Mouse (Mus musculus): ENCODE measurements around the gene Foxf2.
A peak's percentile ranks its signal among the peaks of the same experiment; 100 is the strongest.

The Foxf2 gene

DNA sequence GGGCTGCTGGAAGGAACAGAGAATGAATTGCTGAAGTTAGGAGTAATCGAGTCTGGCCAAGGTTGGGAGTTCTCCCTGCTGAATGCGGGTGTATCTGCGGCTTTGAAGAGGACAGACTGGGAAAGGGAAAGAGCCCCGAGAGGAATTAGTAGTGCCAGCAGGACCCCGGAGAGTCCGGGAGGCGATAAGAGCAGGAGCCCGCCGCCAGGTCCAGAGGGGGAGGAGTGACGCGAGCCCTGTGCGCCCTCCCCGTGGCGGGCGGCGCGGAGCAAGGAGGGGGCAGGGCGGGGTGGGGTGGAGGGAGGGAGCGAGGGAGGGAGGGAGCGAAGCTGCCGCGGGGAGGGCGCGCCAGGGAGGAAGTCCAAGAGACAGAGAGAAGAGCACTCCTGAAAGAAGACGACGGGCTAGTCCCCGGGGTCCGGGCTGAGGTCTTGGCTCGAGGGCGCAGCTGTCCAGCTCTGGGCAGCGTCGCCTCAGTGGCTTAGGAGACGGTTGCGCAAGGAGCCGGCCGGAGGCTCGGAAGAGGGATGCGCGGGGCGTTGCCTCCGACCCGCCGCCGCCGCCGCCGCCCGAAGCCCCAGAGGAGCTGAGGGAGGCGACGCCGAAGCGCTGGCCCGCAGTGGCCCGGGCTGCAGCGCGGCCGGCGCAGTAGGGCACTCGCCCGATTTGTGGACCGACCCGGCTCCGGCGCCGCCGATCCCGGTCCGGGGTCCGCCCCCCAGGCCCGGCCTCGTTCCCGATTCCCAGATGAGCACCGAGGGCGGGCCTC is at the start of gene Foxf2:
Foxf2 (plus strand) TSS at position 484 of the 769 bp plus-strand sequence.
- no peak for DNase-seq (ENCODE audit: low spot score)

DNA sequence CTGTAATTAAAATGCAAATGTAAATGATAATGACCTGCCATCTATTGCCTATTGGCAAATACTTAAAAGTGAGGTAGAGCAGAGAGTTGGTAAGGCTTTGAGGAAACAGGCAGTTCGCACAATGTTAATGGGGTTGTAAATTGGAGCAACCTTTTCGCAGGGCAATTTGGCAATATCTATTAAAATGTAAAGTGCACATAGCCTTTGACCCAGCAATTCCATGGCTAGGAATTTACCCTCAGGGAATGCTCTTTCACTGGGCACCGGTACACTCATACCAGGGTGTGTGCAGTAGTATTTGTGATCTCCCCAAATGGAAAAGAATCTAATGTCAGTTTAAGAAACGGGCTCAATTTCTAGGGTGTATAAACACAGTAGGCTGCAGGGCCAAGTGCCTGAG is 48.9 kb upstream of the Foxf2 start:
- no peak for DNase-seq (ENCODE audit: low spot score)

DNA sequence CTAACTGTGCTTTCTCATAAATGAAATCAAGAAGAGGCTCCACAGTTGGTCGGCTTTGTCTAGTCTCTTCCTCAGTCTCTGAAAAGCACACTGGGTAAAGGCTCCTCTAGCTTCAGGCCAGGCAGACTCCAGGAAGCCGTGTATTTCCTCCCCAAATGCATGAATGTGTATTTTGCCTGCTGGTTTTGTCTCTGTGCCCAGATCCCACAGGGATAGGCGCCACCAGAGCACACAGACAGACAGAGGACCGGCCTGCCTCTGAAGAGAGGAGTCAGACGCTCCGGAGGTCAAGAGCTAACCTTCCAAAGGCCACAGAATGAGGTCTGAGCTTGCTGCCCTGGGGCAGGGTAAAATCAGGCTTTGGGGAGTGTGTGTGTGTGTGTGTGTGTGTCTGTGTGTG is 48.0 kb upstream of the Foxf2 start:
- DNase-seq (ENCODE audit: low spot score), result no peak

DNA sequence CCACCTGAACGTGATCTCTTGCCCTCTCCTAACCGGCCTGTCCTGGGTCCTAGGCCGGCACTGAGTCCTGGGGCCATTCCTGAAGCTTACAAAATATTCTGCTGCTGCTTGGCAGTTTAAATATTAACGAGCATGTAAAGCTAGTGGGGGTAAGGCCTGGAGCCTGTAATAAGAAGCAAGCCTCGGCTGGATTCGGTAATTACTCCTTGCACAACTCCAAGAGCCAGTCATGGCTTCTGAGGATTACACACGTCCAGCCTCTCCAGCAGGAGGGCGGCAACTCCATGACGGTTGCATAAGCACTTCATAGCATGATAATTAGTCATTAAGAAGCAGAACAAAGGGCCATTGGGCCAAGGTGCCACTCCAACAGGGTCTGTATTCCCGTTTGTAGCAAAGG is 47.2 kb upstream of the Foxf2 start:
- DNase-seq (ENCODE audit: low spot score), result no peak

DNA sequence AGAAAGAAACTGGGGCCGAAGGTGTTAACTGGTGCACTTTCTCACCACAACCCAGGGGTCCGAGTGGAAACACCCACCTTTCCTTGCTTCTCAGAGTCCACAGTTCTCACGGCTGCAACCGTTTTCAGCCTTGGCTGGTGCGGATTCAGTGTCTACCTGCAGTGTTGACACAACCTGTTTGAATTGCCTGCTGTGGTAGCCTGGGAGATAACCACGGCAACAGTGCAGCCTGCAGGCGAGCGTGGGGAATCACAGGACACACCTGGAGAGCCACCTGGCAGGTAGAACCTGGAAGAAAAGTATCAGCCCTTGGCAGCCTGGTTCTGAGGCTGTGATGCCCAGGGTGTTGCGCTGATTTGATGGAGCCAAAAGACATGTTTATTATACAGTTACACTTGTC is 45.8 kb upstream of the Foxf2 start:
- no peak for DNase-seq (ENCODE audit: low spot score)

DNA sequence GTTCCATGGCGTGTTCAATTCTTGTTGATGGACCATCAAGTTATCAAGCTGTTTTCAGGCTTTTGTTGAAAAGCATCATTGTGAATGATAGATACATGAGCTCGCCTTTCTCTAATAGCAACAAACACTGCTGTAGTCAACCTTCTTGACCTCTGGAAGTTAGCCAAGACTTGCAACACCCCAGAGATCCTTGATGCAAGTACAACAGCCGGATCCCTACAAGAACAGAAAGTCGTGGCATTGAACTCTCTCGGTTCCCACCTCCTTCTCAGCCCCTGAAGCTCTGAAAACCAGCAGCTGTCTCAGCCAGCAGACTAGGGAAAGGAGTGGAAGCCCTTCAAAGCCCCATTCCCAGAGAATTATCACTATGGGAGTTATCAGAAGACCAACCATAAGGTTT is 38.3 kb upstream of the Foxf2 start:
- no peak for DNase-seq (ENCODE audit: low spot score)

DNA sequence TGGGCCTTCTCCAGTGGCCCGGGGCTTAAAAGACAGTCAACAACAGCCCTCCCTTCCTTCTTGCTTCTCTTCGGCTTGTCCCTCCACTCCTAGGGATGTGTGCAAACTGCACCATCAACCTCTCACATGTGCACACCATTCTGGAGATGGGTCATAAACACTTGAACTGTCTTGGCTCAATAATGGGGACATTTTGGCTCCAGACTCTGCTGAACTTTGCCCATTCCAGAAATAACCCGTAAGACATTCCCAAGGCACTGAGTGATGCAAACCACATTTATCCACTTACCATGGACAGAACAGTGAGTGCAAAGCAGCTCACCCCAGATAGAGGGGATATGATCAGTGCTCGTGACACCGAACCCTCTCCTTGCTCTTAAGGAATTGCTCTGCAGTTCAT is 26.0 kb upstream of the Foxf2 start:
- no peak for DNase-seq (ENCODE audit: low spot score)

DNA sequence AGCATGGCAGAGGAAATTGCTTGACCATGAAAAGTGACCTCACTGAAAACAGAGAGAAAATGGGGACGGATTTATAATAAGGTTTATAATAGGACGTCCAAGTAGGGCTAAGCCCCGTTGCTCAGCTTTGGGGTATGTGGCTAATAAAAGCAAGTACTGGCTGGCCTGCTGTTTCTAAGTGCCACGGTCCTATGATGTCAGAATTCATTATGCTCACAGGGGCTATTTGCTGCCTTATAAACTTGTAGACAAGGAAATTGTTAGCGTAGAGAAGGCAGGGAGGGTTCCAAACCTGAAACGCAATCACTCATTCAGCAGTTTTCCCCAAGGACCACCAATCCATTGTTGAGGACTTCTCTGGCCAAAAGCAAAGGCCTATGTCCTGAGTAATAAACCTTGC is 21.7 kb upstream of the Foxf2 start:
- no peak for DNase-seq (ENCODE audit: low spot score)

DNA sequence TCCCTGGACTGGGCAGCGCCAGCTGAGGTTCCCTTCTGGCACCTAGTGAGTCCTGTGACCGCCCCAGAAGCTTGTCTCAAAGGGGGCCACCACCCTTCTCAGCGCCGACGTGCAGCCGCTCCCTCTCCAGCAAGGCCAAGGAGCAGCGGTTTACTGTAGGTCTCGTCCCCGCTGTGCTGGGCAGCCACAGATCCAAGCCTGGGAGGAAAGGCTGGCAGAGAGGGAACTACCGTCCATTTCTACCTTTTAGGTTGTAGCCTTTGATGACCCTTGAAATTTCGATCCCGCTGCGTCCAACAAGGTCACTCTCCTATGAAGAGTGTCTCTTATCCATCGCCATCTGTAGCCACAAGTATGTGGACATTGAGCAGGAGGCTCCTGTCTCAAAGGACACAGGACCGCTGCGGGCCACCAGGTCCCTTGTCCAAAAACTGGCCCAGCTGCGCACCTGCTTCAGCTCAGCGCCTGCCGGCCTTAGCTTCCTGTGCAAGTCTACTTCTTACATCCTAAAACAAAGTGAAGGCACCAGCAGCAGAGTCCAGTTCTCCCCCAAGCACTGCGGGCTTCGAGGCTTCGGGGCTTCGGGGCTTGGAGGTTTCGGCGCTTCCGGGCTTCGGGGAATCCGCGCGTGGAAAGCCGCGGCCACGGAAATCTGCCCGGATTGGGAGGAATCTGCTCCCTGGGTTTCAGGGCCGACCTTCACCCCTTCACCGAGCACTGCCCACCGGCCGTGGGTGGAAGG is 10.7 kb upstream of the Foxf2 start:
- no peak for DNase-seq (ENCODE audit: low spot score)

DNA sequence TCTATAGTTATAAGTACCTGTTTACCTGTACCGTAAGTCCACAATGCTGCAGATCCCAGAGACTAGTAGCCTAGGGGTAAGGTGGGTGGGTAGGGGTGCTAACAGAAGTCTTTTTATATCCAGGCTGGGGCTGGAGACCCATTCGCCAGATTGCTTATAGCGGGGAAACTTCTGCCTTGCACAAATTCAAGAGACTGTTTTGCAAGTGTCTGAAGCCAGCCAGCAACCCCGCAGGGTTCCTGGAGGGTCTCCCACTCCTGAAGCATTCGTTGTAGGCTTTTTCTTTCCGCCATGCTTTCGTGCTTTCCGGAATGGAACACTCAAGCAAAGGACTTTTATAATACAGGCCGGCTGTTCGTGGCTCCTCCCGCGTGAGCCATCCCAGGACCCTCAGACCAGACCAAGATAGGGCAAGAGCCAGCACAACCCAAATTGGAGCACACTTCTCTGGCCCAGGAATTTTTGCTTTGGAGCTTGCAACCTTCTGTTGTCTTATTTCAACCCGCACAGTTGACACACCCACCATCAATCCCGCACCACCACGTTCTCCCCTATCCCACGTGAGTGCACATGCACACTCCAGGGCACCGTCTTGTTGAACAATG is 10.0 kb upstream of the Foxf2 start:
- no peak for DNase-seq (ENCODE audit: low spot score)

DNA sequence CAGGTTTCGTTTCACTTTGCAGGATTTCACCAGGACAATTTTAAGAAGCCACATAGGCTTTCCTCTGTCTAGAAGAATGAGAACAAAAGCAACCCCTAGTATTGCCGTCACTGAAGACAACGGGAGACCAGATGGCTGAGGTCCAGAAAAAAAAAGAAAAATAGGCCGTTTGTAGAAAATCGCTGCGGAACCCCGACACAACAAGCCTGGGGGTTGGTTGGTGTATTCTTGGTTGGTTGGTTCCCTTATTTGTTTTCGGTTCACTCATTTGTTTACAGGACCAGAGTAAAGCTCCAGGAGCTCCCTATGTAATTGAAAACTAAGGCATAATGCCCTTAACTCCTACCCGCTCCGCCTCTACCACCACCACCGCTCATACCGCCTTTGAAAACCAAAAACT is 7.6 kb upstream of the Foxf2 start:
- no peak for DNase-seq (ENCODE audit: low spot score)

DNA sequence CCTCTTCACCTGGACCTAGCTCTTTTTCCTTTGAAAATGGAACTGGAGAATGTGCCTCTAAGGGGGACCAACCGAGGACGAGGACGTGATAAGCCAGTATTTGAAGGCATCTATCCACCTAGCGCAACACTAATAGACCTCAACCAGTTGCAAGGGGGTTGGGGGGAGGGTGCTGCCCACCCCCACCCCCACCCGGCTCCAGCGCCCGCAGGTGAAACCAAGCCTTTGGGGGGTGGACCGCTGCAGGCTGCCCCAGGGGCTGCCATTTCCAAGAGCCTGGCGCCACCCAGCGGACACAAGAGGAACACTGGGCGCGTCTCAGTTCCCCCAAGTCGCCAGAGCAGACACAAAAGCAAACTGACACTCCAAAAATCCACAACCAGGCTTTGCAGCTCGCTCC is 7.2 kb upstream of the Foxf2 start:
- peak; percentile 56 for DNase-seq (ENCODE audit: low spot score)

DNA sequence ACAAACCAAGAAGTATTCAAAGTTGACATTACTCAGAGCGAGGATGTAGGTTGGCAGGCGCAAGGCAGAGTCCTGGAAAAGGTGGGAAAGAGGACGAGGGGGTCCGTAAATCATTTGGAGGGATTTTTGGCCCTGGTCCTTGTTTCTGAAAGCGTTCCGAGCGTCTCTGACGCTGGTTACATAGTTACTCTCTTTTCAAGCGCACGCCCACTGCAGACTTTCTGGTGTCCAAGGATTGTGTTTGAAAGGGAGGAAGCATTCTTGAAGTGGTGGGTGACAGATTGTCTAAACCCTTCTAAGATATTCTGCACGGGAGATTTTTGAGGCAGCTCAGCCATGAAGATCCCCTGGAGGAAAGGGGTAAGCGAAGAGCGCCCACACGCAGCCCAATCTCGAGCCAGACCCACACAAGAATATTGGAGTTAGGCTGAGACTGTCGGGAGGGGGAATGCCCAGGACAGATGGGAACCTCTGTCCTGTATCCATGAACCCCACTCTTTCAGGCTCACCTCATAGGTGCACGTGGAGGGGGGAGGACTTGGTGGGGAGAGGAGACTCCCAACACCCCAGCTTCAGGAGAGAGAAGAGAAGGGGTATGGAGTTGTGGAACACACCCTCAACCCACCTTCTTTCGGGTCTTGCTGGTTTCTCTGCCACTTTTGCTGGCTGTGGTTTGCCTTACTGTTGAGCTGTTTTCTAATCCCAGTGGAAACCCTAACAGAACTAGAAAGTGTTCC is 6.5 kb upstream of the Foxf2 start:
- no peak for DNase-seq (ENCODE audit: low spot score)

DNA sequence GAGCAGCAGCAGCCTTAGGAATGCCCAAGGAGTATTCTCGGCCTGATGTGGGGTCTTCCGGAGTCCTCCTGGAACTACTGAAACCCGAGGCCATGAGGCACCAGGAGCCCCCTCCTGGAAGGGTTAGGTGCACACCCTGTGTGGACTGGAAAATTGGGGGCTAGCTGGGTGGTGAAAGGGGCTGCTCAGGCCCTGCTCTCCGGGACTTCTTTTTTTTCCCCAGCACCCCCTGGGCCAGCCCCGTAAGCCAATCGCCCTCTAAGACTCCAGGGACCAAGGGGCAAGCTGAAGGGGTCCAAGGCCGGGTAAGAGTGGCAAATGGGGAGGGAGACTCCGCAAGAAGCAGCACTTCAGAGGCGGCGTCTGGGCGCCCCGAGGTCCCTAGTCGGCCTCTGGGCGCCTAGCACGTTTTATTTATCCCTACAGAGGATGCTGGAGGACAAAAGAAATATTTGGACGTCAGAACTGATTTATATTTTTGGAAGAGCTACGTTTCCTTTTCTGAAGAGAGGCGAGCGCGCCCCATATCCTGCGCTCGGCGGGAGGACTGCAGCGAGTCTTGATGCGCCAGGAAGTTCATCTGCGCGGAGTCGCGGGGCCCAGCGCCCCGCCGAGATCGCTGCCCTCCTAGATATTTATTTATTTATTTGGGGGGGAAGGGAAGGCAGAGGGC is 5.7 kb upstream of the Foxf2 start:
- DNase-seq (ENCODE audit: low spot score), result no peak

DNA sequence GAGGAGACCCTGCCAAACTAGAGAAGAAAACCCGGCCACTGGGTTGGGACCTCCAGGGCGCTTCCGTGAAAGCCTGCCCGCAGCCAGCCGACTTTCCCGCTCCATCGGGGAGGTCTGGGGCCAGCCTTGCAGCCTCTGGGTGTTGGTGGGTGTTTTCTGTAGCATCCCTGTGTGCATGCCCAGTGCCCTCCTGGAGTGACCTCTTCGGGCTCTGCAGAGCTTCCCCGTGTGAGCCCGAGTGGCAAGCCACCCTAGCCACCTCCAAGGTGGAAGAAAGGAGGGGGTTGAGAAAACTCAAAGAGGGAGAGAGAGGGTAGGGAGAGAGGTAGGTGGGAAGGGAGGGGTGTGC is 5.1 kb upstream of the Foxf2 start:
- DNase-seq (ENCODE audit: low spot score), result no peak

DNA sequence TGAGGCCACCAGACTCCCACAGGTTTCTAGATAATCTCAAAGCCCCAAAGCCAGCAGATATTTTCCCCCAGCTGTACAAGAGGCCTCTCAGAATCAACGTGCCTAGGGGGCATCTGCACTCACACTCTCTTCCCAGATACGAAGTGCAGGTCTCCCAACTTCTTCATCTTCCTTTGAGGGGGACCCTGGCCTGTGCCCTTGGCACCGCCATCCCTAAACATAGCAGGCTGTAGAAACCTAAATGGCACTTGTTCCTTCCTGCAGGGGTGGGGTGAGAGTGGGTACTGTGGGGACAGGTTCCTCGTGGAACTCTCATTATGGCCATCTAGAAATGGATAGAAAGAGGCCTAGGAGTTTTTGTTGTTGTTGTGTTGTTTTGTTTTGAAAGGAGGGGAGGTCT is 4.7 kb upstream of the Foxf2 start:
- DNase-seq (ENCODE audit: low spot score), result no peak

DNA sequence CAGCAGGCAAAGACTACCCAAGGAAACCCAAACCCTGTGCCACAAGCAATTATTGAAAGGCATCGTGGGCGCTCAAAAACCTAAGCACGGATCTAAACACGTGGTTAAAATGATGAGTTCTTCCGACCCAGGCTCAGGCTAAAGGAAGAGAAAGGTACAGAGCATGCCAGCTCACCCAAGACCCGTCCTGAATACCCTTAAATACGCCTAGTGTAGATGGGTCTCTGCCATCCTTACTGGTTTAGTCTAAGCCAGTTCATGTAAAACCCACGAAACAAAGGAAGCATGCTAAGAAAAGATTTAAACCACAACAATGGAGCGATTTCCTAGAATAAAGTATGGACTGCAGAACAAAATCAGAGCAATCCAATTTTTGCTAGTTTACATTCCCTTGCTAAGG is 3.9 kb upstream of the Foxf2 start:
- no peak for DNase-seq (ENCODE audit: low spot score)

DNA sequence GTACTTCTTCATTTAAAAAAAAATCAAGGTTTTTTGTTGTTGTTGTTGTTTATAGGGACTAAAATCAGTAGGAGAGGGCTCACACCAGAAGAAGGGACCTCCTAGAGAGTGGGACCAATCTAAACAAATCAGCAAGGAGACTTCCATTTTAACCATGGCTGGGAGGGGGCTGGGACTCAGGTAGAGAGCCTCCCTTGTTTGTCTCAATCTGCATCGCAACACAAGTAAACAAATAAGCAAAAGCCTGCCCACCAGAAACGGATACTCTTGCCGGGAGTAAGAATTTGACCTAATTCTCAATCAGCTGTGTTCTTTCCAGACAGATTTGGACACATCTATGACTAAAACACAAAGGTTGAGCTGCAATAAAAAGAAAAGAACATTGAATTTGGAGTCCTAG is 3.2 kb upstream of the Foxf2 start:
- DNase-seq (ENCODE audit: low spot score), result no peak

DNA sequence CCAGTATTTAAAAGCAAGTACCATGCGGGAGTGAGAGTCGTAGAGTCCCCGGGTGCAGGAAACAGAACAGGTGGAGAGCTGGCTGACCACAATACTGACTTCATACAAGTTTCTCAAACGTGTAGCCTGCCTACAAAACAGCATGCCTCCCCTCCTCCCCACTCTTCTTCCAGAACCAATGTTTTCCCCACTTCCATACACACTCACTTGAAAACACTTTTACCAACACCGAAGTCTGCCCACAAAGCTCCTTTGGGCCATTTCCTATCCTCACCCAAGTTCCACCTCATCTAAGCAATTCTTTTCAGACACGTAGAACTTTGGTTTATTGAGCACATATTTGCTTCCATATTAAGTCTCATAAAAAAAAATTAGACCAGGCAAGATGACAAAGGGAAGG is 2.3 kb upstream of the Foxf2 start:
- DNase-seq (ENCODE audit: low spot score), result no peak

DNA sequence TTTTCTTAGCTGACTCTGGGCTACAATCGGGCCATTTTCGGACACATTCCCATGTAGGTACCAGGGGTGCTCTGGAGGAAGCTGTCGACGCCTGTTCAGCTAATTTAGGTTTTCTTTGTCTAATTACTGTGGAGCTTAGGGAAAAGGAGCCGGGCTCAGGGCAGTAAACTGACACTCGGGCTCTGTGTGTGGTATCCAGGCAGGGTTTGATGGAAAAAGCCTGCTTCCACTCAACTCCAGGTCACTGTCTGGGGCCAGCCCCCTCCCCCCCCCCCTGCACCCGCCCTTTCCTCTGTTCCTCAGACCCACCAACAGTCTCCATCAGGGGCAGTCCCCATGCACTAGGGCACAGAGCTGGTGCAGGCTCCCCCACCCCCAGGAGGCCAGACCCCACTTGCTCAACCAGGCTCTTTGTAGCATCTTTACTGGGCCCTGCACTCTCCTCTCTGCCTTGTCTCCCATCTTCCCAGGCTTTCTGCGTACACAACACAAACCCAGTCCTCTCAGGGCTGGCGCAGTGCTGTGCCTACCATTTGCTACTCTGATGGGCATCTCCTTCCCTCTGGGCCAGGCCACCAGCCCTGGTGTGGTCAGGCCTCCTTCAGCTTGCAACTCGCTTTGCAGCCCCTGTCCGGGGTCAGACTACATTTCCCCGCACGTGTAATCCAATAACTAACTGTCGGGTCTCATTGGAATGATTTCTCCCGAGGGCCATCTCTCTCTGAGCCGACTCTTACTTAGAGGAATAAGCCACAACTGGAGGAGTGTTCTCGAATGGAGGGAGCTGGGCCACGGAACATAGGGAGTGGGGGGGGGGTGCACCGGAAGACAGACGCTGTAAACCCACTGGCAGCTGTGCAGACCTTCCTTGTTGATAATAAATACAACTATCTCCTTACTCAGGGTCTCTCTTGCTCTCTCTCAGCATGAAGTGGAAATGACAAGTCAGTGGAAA is 1.4 kb upstream of the Foxf2 start:
- no peak for DNase-seq (ENCODE audit: low spot score)

DNA sequence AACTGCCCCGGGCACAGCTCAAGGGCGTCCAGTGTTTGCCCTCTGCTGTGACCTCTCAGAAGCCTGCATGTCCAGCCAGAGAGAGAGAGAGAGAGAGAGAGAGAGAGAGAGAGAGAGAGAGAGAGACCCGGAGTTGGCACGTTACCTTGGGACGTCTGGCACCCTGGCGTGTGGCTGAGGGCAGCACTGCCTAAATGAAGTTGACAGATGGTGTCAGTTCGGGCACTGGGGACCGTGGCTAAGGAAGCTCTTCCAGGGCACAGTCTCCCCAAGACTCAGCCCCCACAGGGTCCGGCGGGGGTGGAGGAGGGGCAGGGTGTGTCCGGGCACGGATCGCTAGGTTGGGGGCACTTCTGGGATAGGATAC is 667 bp upstream of the Foxf2 start:
- no peak for DNase-seq (ENCODE audit: low spot score)
